Mouse (Mus musculus): ENCODE results near the gene Gm49510. TPM values are rescaled to one million over a fixed set of nuclear protein-coding genes. Genes with fewer than 3 reads are reported as not detected.

Gm49510 gene
- polyA plus RNA-seq (2017; shearing (Covaris generic)), result not detected

GRCm38 (mm10) chr15:78899409-78899739 lies at the start of gene Gm49510:
Gm49510 (plus strand) TSS chr15:78899667.

GRCm38 (mm10) chr15:78855303-78855965 lies 44.0 kb upstream of the Gm49510 start, which contains the start of gene Lgals2:
Lgals2 (minus strand) TSS chr15:78855529.

DNA sequence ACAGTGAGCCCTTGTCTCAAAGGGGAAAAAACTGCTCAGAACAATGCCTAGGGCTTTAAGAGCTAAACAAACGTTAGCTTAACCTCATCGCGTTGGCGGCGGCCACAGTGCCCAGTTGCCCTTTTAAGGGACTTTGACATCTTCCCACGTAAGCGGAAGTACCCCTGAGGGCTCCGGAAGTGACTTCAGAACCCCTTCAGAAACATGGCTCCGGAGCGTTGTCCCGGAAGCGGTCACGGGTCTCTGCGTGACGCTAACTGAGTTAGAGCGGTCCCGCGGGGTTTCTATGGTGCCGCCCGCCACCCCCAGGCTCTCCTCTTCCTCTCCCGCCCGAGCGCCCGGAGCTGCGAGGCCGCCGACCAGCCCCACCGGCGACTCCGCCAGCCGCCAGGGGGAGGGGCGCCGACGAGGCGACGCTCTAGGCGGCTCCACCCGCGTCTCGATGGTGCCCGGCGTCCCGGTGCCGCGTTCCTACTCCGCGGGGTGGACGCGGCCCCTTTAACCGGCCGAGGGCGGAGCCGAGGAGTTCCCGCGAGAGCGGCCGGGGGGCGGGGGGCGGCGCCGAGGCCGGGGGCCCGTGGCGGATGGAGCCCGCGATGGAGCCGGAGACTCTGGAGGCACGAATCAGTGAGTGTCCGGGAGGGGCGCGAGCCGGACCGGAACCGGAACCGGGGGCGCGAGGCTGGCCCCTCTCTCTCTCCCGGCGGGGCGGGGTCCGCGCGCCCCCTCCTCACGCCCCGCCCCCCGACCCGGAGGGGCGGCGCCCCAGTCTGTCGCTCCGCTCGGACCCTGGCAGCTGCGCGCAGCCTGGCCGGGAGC lies 22.3 kb upstream of the Gm49510 start, which contains the start of gene Gga1:
Gene Gga1, plus strand, starts transcription at position 200 of the 819 bp plus-strand sequence.

GRCm38 (mm10) chr15:78899740-78900584 lies 495 bp downstream of the Gm49510 start, which contains the start of gene Sh3bp1:
Sh3bp1 (plus strand) TSS chr15:78899768.

DNA sequence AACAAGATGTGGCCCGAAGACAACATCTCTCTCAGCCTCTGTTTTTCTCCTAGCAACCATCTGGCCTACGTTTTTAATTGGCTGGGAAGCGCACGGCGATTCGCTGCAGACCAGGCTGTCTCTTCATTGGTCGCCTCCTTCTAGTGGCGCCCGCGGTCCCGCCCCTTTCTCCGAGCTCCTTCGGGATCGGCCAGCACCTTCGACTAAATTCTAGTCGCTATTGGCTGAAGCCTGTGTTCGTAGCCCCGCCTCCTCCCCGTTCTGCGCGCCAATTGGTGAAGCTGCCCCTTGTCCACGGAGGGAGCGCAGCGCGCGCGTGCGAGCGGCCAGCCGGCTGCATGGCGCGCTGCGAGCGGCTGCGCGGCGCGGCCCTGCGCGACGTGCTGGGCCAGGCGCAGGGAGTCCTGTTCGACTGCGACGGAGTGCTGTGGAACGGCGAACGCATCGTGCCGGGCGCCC lies 14.2 kb downstream of the Gm49510 start, which contains the start of gene Pdxp:
Gene Pdxp, plus strand, starts transcription at position 288 of the 459 bp plus-strand sequence.

DNA sequence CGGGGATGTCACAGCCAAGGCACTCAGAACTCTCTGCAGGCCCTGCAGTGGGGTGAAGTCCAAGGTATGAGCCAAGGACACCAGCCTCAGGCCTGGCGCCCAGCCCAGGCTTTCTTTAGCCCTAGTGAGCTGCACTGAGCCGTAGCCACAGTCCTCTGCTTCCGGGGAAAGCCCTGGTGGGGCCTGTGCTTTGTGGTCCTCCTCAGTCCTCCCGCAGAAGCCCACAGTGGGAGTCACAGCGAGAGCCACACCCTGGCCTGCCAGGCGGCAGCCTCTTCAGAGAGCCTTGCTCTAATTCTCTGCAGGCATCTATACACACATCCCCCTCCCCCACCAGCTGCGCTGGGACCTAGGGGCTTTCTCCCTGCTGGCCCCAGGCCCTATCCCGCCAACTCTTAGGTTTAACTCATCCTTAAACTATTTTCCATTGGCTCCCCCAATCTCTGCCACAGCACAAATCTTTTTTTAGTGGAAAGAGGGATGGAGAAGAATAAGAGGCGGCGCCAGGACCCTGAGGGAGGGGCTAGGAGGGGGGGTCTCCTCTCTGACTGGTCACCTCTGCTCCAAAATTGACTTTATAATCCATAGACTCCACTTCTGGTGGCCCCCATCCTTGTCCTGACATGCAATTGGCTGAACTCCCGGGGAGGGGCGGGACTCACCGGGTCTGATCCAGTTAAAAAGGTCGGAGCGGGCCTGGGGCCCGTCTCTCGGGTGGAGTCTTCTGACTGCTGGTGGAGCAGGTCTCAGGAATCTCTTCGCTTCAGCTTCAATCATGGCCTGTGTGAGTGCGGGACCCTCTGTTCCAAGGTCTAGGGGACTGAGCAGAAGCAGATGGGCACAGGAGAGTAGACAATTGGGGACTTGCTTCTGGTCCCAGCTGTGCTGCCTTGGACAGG lies 26.8 kb downstream of the Gm49510 start, which contains the start of gene Lgals1:
Gene Lgals1, plus strand, starts transcription at position 705 of the 899 bp plus-strand sequence.

GRCm38 (mm10) chr15:78934784-78935320 lies 35.4 kb downstream of the Gm49510 start, which contains the start of gene Nol12:
Nol12 (plus strand) TSS chr15:78934933.

GRCm38 (mm10) chr15:78947657-78948056 lies 48.2 kb downstream of the Gm49510 start, which contains the start of gene Triobp:
Triobp (plus strand) TSS chr15:78947724.

Other genes starting within 250 kb of the Gm49510 start
- gene Elfn2, start 180.9 kb upstream of the Gm49510 start, polyA plus RNA-seq (2017; shearing (Covaris generic)), result 0.22 TPM
- 136 TPM for gene Mfng, start 126.2 kb upstream of the Gm49510 start, polyA plus RNA-seq (2017; shearing (Covaris generic))
- 1.9 TPM for gene Card10, start 96.6 kb upstream of the Gm49510 start, polyA plus RNA-seq (2017; shearing (Covaris generic))
- 0.39 TPM for gene Cdc42ep1, start 57.0 kb upstream of the Gm49510 start, polyA plus RNA-seq (2017; shearing (Covaris generic))
- gene Lgals2, start 44.1 kb upstream of the Gm49510 start, polyA plus RNA-seq (2017; shearing (Covaris generic)), result not detected
- 59.0 TPM for gene Gga1, start 22.5 kb upstream of the Gm49510 start, polyA plus RNA-seq (2017; shearing (Covaris generic))
- gene Sh3bp1, start 101 bp downstream of the Gm49510 start, polyA plus RNA-seq (2017; shearing (Covaris generic)), result 145 TPM
- 14.5 TPM for gene Pdxp, start 14.3 kb downstream of the Gm49510 start, polyA plus RNA-seq (2017; shearing (Covaris generic))
- 575 TPM for gene Lgals1, start 27.1 kb downstream of the Gm49510 start, polyA plus RNA-seq (2017; shearing (Covaris generic))
- gene Nol12, start 35.3 kb downstream of the Gm49510 start, polyA plus RNA-seq (2017; shearing (Covaris generic)), result 21.1 TPM
- gene Triobp, start 48.1 kb downstream of the Gm49510 start, polyA plus RNA-seq (2017; shearing (Covaris generic)), result 60.8 TPM
- gene H1f0, start 128.8 kb downstream of the Gm49510 start, polyA plus RNA-seq (2017; shearing (Covaris generic)), result 25.0 TPM
- gene Galr3, start 142.2 kb downstream of the Gm49510 start, polyA plus RNA-seq (2017; shearing (Covaris generic)), result not detected
- 52.5 TPM for gene Ankrd54, start 163.2 kb downstream of the Gm49510 start, polyA plus RNA-seq (2017; shearing (Covaris generic))
- gene Eif3l, start 175.5 kb downstream of the Gm49510 start, polyA plus RNA-seq (2017; shearing (Covaris generic)), result 109 TPM
- 26.3 TPM for gene Micall1, start 209.2 kb downstream of the Gm49510 start, polyA plus RNA-seq (2017; shearing (Covaris generic))
- gene Polr2f, start 241.3 kb downstream of the Gm49510 start, polyA plus RNA-seq (2017; shearing (Covaris generic)), result 86.9 TPM
- not detected for gene 1700088E04Rik, start 241.6 kb downstream of the Gm49510 start, polyA plus RNA-seq (2017; shearing (Covaris generic))

All from effector memory CD4-positive, alpha-beta T cell, adult 7 months (primary cell).